Mouse (Mus musculus) lung, adult 2 months (tissue): Measurements from ENCODE around the gene Rftn1.

Experiments
- CTCF ChIP-seq: fragments of 200-500 bp; IDR thresholded peaks from 2 replicates; pipeline ENCODE4 v1.5.1; 2011; ENCODE audit warnings: mild to moderate bottlenecking, low read length, control low read depth; ENCODE audit not compliant: insufficient read depth
- POLR2A ChIP-seq: fragments of 200-500 bp; IDR thresholded peaks from 2 replicates; pipeline ENCODE4 v1.6.1; 2011; ENCODE audit warnings: low read depth, mild to moderate bottlenecking, control low read depth, low read length, borderline replicate concordance; ENCODE audit errors: extremely low read depth

- TF ChIP-seq CTCF (no peak), POLR2A (no peak)
Observed at GRCm38 (mm10) chr17:50089725-50090124, 100.7 kb downstream of the Rftn1 start.
